Mouse (Mus musculus) ZHBTc4 (cell line): ENCODE results near the gene Ap5s1.
"Not testable (repeated sequence)": the region's sequence is repeated elsewhere in the genome, so short reads cannot be mapped to it uniquely, and the experiment has no call there.

Experiments
- DNase-seq: peaks from one replicate; pipeline ENCODE4 v3.0.0-alpha.2; 2011; ENCODE audit warnings: low read depth, low spot score

The Ap5s1 gene

DNA sequence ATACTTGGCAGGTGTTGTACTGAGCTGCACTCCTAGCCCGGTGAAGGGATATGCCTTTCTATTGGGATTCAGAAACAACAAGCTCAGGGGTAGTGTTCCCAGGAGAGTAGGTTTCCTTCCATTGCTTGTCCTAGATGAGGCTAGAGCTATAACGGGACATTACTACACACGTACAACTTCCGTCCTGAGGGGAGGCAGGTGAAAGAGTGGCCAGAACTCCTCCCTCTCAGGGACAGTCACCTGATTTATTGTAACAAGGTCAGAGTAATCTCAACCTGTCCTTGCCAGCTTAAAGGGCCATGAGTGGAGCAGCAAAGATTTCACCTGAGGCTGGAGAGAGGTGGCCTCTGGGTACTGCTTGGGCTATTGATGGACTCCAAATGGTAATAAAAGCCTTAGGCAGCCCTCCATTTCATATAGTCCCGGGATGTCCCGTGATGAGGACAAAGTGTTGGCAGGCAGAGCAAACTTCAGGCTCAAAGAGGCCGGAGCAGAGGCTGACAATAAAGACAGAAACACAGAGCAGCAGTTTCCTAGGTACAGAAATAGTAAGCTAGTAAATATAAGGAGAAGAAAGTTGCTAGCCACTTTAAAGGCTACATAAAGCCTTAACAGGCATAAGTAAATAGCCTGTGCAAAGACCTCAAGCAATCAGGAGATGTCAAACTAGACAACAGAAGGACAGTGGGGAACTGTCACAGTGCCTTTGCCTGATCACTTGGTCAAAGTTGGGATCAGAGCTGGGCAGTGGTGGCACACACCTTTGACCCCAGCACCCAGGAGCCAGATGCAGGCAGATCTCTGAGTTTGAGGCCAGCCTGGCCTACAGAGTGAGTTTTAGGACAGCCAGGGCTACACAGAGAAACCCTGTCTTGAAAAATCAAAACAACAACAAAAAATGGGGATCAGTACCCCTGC lies 9.3 kb downstream of the Ap5s1 start:
- no peak for DNase-seq

DNA sequence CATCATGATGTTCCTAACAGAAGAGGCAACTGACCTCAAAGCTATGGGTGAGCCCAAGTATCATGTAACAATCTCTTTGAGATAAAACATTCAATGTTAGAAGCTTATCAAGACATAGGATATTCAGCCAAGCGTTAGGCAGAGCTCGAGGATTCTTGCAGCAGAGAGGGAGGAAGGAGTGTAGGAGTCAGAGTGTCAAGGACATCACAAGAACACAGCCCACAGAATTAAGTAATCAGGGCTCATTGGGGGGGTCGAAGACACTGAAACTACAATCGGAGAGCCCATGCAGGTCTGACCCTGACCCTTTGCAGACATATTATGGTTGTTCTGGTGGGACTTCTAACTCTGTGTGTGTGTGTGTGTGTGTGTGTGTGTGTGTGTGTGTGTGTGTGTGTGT lies 13.2 kb downstream of the Ap5s1 start:
- DNase-seq: no peak

DNA sequence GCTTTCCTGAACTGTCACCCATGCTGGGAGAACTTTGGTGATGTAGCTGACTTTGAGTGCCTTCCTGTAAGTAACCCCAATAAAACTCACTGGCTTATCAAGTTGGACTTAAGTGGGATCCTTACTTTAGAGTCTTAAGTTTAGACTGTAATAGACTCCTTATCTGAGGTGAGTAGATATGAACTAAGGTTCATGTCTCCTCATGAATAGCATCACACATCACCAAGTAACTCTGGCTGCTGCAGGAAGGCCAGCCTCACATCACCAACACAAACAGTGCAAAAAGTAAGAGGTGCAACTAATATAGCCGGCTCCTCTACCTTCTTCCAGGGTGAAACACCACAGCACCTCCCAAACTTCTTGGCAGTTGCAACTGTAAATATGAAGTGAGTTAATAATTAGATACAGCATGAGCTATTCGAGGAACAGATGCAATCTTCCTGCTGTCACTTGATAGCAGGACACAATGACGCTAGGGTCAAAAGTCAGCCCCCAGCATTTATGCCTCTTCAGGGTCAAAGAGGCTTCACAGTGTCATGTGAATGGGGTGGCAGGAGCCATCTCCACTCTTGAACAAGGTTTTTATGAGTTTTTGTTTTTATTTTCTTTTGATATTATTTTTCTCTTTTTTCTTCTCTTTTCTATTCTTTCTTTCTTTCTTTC lies 15.1 kb downstream of the Ap5s1 start:
- no peak for DNase-seq

DNA sequence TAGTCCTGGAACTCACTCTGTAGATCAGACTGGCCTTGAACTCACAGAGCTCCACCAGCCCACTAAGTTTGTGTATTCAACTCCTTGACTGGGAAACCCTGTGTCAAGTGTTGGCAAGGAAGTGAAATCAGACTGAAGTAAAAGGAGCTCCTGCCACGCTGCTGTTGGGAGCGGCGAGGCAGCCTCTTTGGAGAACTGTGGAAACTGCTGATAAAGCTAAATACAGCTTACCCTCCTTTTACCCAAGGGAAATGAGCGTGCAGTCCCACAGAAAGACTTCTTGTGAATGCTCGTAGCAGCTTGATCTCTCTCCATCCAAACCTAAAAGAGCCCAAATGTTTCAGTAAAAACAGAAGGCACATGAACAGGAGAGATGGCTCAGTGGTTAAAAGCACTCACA lies 15.7 kb downstream of the Ap5s1 start:
- DNase-seq: no peak

GRCm38 (mm10) chr2:131223569-131223968 lies 16.7 kb downstream of the Ap5s1 start:
- DNase-seq: no peak

GRCm38 (mm10) chr2:131225178-131225577 lies 18.3 kb downstream of the Ap5s1 start:
- DNase-seq: no peak

DNA sequence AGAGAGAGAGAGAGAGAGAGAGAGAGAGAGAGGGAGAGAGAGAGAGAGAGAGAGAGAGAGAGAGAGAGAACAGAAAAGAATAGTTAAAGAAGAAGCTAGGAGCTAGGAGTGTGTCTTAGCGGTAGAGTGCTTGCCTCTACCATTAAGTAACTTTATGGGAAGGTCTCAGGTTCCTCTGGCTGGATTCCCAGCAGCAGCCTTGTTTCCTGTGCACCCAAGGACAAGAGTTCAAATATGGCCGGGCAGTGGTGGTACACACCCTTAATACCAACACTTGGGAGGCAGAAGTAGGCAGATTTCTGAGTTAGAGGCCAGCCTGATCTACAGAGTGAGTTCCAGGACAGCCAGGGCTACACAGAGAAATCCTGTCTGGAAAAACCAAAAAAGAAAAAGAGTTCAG lies 19.8 kb downstream of the Ap5s1 start:
- DNase-seq: not testable (repeated sequence)

GRCm38 (mm10) chr2:131227243-131227642 lies 20.4 kb downstream of the Ap5s1 start:
- no peak for DNase-seq

DNA sequence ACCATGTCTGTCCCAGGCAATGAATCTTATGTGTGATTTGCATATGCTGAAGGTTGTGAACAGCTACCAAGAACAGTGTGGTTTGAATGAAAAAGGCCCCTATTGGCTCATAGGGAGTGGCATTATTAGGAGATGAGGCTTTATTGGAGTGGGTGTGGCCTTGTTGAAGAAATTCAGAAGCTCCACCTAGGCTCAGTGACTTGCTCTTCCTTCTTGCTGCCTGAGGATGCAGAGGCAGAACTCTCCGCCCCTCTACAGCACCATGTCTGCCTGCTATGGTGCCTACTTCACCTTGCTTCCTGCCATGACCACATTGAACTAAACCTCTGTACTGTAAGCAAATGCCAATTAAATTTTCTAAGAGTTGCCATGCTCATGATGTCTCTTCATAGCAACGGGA lies 25.7 kb downstream of the Ap5s1 start:
- peak; percentile 87 for DNase-seq

GRCm38 (mm10) chr2:131233307-131234126 lies 26.6 kb downstream of the Ap5s1 start, which contains the start of gene Mavs:
Gene Mavs, plus strand, starts transcription at chr2:131234063.
- DNase-seq: peak; percentile 98

DNA sequence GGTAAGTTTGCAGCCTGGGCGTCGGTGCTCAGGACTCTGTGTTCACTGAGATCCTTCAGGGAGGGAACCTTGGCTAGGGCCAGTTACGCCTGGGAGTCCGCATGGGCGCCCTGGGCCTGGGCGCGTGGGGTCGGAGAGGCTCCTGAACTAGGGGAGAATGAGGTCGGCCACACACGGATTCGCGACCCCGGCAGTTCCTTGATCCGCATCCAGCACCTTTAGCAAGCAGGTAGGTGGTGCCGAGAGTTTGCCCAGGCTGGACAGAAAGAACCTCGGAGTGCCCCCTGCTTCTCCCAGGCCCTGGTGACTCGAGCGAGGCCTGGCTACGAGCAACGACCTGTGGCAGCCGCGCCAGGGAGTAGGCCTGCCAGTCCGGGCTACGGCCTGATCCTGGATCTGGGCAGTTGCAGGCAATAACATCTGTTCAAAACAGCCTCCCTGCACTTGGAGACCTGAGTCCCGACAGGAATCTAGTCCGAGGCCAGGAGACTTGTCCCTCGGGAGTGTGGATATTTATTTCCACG lies 27.3 kb downstream of the Ap5s1 start:
- no peak for DNase-seq

DNA sequence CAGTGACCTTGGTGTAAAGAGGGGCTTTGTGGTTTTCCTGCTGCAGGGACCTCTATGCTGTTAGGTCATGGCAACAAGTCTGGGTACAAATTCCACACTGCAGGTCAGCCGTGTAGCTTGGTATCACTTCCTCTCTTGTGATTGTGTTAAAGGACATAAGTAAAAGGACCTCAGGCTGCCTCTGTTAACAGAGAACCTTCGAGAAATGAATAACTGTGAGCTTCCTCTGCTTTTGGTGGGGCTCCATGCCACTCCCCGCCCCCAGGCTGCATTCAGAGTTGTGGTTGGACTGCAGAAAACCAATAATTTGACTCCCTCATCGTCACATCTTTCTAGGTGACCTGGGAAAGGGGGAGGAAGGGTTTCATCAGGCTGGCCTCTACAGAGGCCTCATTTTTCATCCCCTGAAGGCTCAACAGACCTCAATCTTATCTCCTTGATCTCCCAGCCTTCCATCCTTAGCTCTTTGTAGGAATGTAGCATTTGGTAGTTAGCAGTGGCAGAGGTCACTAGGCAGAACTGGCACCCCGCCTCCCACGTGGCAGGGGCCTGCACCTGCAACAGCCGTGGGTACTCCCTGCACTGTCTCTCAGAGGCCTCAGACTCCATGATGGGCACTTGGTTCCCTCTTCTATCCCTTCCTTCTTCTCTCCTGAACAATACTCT lies 28.2 kb downstream of the Ap5s1 start:
- peak; percentile 29 for DNase-seq

DNA sequence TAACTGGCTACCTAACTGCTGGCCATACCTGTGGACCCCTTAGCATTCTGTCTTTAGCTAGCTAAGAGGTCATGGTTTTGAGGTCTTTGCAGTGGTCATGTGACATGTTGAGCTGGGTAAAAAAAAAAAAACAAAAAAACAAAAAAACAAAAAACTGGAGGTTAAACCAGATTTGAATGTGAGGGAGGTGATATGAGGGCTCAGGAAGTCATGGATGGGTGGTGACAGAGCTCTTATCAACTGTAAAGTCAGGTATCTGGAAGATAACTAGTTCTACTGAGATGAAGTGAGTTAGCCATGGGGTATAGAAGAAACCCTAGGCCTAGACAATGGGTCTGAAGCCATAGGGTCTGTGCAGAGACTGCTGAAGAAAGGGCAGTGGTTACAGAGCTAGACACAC lies 35.3 kb downstream of the Ap5s1 start:
- DNase-seq: no peak

DNA sequence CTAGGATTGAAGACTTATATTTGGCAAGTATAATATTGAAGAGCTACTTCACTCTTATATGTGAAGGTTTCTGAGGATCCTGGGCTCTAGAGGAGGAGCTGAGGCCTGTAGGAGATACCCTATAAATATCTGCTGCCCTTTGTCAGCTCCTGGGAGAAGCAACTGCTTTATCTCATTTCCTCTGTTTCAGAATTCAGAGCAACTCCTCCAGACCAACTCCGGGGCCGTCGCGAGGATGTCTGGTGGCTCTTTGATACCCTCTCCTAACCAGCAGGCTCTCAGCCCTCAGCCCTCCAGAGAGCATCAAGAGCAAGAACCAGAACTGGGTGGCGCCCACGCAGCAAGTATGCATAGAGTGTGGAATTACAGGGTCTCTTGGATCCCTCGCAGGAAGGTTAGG lies 36.1 kb downstream of the Ap5s1 start:
- DNase-seq: no peak

DNA sequence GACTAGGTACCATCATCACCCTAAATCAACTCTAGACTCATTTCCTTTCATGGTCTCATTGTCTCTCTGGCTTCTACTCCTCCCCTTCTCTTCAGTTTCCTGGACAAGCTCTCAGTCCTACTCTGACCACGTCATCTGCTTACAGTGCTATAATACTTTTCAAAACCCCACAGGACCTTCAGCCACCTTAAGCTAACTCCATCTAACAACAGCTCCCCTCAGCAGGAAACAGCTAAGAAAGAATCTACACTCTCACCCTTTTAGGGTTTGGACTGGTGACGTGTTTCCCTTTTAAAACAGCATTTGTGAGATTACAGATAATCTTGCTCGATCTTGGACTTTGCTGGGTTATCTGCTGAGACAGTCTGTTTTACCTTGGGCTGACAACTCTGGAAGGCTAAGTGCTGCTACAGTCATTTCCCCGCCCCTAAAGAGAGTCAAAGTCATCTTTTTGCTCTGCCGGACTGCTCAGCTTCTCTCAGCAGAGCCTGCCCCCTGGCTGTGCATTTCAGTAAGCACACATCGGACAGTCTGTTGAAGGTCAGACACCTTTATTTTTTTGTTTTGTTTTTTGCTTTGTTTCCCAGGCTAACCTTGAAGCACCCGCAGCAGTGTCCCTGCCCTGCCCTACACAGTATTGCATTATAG lies 46.9 kb downstream of the Ap5s1 start:
- DNase-seq: peak; percentile 92

GRCm38 (mm10) chr2:131254329-131254713 lies 47.4 kb downstream of the Ap5s1 start:
- no peak for DNase-seq

- DNase-seq: peak; percentile 84
Measured at GRCm38 (mm10) chr2:131255738-131256137, 48.9 kb downstream of the Ap5s1 start.

- DNase-seq: no peak
Measured at GRCm38 (mm10) chr2:131258693-131259092, 51.8 kb downstream of the Ap5s1 start.

DNA sequence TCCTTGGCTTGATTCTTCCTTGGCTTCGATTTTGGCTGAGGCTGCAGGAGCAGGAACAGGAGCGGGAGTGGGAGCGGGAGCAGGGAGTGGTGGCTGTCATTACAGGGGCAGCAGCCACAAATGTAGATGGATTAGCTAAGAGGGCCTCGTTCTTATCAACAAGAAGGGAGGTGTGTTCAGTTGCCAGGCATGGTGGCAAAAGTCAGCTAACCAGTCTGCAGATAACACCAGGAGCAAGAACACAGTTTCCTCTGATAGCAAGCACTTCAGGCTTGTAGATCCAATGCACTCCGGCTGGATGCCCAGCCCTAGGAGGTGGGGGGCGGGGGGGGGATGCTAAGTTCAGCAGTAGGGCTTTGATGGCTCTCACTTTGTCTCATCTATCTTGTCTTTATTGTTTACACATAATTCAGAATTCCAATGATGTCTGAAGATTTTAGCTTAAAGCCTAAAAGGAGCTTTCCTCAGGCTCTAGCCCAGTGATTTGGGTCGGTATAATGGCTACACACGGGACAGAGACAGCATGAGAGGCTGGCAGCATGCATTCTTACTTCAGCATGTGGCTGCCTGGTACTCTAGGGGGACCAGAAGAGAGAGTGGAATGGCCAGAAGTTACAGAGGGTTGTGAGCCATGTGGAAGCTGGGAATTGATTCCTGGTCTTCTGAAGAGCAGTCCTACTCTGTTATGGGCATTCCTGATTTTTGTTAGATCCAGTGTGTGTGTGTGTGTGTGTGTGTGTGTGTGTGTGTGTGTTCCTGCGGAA lies 53.8 kb downstream of the Ap5s1 start:
- DNase-seq: no peak
